Mouse (Mus musculus): ENCODE results near the gene H2al1g. TPM values are rescaled to one million over a fixed set of nuclear protein-coding genes. Genes with fewer than 3 reads are reported as not detected.
"Not testable (repeated sequence)": the region's sequence is repeated elsewhere in the genome, so short reads cannot be mapped to it uniquely, and the experiment has no call there.

The H2al1g gene
- polyA plus RNA-seq, 1 experiment from 2014 or later, result not detected

DNA sequence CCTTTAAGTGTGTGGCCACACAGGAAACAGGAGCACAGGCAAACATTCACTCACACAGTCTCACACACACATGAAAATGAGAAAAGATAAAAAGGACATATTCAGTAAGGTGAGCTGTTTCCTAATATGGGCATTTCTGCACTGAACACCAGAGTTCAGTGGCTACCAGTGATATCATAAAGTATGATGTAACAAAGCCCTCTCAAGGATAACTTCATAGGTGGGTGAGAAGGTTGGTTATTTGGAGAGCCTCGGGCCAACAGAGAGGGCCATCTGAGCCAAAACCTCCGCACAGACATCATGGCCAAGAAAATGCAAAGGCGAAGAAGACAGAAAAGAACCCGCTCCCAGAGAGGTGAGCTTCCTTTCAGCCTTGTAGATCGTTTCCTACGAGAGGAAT is 3.2 kb upstream of the H2al1g start, which contains the start of gene H2al1f:
Gene H2al1f (plus strand): TSS at position 301 of the 400 bp plus-strand sequence.
- not testable (repeated sequence) for H3K27me3 ChIP-seq; H3K4me2 ChIP-seq; H3K9me3 ChIP-seq (replicated peaks); H3K27ac ChIP-seq; H3K36me3 ChIP-seq; ATAC-seq (replicated peaks; ENCODE audit: insufficient number of reproducible peaks, insufficient read depth, low FRiP score, low read depth); H3K4me3 ChIP-seq; H3K9ac ChIP-seq; H3K4me1 ChIP-seq (replicated peaks)
- WGBS, result no CpG with 5 or more reads among the region's 6 CpGs

DNA sequence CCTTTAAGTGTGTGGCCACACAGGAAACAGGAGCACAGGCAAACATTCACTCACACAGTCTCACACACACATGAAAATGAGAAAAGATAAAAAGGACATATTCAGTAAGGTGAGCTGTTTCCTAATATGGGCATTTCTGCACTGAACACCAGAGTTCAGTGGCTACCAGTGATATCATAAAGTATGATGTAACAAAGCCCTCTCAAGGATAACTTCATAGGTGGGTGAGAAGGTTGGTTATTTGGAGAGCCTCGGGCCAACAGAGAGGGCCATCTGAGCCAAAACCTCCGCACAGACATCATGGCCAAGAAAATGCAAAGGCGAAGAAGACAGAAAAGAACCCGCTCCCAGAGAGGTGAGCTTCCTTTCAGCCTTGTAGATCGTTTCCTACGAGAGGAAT is 3.1 kb downstream of the H2al1g start, which contains the start of gene H2al1h:
Gene H2al1h (plus strand): TSS at position 301 of the 400 bp plus-strand sequence.
- H3K27me3 ChIP-seq; H3K36me3 ChIP-seq; H3K4me1 ChIP-seq (replicated peaks); H3K4me2 ChIP-seq; ATAC-seq (replicated peaks; ENCODE audit: insufficient number of reproducible peaks, insufficient read depth, low FRiP score, low read depth); H3K9ac ChIP-seq; H3K4me3 ChIP-seq; H3K27ac ChIP-seq; H3K9me3 ChIP-seq (replicated peaks): not testable (repeated sequence)
- no CpG with 5 or more reads among the region's 6 CpGs for WGBS

DNA sequence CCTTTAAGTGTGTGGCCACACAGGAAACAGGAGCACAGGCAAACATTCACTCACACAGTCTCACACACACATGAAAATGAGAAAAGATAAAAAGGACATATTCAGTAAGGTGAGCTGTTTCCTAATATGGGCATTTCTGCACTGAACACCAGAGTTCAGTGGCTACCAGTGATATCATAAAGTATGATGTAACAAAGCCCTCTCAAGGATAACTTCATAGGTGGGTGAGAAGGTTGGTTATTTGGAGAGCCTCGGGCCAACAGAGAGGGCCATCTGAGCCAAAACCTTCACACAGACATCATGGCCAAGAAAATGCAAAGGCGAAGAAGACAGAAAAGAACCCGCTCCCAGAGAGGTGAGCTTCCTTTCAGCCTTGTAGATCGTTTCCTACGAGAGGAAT is 6.3 kb downstream of the H2al1g start, which contains the start of gene H2al1i:
Gene H2al1i (plus strand): TSS at position 301 of the 400 bp plus-strand sequence.
- H3K4me3 ChIP-seq; H3K27me3 ChIP-seq; H3K27ac ChIP-seq; H3K4me2 ChIP-seq; H3K9me3 ChIP-seq (replicated peaks); H3K4me1 ChIP-seq (replicated peaks); H3K36me3 ChIP-seq; H3K9ac ChIP-seq; ATAC-seq (replicated peaks; ENCODE audit: insufficient number of reproducible peaks, insufficient read depth, low FRiP score, low read depth): not testable (repeated sequence)
- 82% methylated on average over 2 of the region's 5 CpGs for WGBS

DNA sequence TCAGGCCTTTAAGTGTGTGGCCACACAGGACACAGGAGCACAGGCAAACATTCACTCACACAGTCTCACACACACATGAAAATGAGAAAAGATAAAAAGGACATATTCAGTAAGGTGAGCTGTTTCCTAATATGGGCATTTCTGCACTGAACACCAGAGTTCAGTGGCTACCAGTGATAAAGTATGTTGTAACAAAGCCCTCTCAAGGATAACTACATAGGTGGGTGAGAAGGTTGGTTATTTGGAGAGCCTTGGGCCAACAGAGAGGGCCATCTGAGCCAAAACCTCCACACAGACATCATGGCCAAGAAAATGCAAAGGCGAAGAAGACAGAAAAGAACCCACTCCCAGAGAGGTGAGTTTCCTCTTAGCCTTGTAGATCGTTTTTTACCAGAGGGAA is 9.5 kb downstream of the H2al1g start, which contains the start of gene H2al1j:
Gene H2al1j (plus strand): TSS at position 301 of the 400 bp plus-strand sequence.
- H3K27ac ChIP-seq; H3K27me3 ChIP-seq; H3K9me3 ChIP-seq (replicated peaks); ATAC-seq (replicated peaks; ENCODE audit: insufficient number of reproducible peaks, insufficient read depth, low FRiP score, low read depth); H3K4me2 ChIP-seq; H3K9ac ChIP-seq; H3K4me3 ChIP-seq; H3K36me3 ChIP-seq; H3K4me1 ChIP-seq (replicated peaks): not testable (repeated sequence)
- 79% methylated on average over 2 of the region's 2 CpGs for WGBS

DNA sequence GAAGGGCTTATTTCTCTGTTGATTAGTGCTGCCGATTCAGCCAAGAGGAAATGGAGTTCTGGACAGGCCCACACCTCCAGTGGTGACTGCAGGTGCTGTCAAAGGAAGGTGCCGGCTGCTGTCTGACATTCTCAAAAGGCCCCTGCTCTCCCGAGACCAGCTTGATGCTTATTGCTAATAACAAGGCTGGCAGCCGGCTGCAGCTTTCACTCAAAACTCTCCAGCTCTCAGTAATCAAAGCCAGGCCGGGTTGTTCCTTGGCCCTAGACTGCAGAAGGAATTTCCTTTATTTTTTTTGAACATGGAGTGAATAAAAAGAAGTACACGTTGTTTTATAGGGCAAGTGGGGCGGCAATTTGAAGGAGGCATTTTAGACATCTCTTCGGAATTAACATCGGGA is 27.7 kb downstream of the H2al1g start:
- Histone ChIP-seq H3K36me3 (no peaks in the 10 kb centered on the region), H3K9ac (no peak overlapping the region), H3K9me3 (replicated peaks) (no peaks in the 10 kb centered on the region), H3K4me2 (no peak overlapping the region), H3K27me3 (no peaks in the 10 kb centered on the region), H3K4me3 (no peak overlapping the region), H3K4me1 (replicated peaks) (no peaks in the 10 kb centered on the region), H3K27ac (no peak overlapping the region)
- no peak for ATAC-seq (replicated peaks; ENCODE audit: insufficient number of reproducible peaks, insufficient read depth, low FRiP score, low read depth)
- WGBS, result 56% methylated on average over 9 of the region's 9 CpGs

DNA sequence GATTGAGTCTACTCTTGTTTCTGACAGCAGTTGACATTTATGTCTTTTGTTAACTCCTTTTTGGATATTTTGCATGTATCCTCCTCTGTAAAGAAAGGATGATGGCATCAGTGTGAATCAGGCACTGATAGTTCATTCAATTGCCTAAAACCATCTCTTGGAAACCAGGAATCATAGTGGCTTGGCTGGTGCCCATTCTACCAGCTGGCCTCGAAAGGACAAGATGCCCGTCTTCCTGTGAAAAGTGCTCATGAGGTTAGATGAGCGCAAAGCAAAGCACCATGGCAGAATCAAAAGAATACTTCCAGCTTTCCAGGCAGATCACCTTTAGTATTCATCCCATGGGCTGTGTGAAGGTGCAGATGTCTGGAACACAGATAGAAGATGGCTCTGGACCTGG is 28.7 kb downstream of the H2al1g start:
- Histone ChIP-seq H3K4me1 (replicated peaks) (no peaks in the 10 kb centered on the region), H3K36me3 (no peaks in the 10 kb centered on the region), H3K9ac (no peak overlapping the region), H3K27me3 (no peaks in the 10 kb centered on the region), H3K27ac (no peak overlapping the region), H3K4me2 (no peak overlapping the region), H3K9me3 (replicated peaks) (no peaks in the 10 kb centered on the region), H3K4me3 (no peak overlapping the region)
- ATAC-seq (replicated peaks; ENCODE audit: insufficient number of reproducible peaks, insufficient read depth, low FRiP score, low read depth), result no peak
- 81% methylated on average over 3 of the region's 3 CpGs for WGBS

DNA sequence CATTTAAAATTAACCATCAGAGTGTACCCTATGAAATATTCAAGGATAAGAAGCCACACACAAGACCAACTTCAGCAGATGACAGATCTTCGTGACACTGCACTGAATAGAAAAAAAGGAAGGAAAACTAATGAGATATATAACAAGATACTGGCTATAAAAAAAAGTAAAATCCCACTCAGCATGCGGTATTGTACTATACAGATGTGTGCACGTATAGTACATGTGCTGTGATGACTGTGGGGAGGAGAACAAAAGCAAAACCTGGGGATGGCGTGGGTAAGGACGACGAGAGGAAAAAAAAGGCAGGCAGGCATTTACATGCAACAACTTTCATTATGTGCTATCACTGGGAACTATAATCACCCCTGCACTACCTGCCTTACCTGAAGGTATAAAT is 42.8 kb downstream of the H2al1g start:
- Histone ChIP-seq H3K4me2 (no peak overlapping the region), H3K27ac (no peak overlapping the region), H3K4me1 (replicated peaks) (no peaks in the 10 kb centered on the region), H3K9me3 (replicated peaks) (no peaks in the 10 kb centered on the region), H3K36me3 (no peaks in the 10 kb centered on the region), H3K4me3 (no peak overlapping the region), H3K27me3 (peaks cover 7% of the 10 kb centered on the region), H3K9ac (no peak overlapping the region)
- 73% methylated on average over 6 of the region's 6 CpGs for WGBS
- ATAC-seq (replicated peaks; ENCODE audit: insufficient number of reproducible peaks, insufficient read depth, low FRiP score, low read depth), result no peak

DNA sequence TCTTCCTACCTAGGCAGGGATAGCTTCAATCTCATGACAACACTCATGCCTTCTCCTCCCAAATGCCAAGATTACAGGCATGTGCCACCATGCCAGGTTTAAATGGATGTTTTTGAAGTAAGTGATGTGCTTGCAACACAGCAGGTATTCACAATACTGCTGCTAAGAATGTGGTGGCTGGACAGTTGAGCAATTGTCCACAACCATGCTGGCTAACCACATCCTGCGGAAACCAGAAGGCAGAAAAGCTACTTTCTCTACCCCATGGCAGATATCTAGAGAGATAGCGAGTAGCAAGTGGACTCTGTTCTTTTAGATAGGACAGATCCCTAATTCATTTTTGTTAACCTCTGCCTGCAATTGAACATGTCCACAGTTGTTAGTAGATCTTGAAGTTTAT is 43.2 kb downstream of the H2al1g start:
- Histone ChIP-seq H3K9me3 (replicated peaks) (no peaks in the 10 kb centered on the region), H3K36me3 (no peaks in the 10 kb centered on the region), H3K27me3 (peaks cover 11% of the 10 kb centered on the region), H3K9ac (no peak overlapping the region), H3K4me1 (replicated peaks) (no peaks in the 10 kb centered on the region), H3K4me2 (no peak overlapping the region), H3K4me3 (no peak overlapping the region), H3K27ac (no peak overlapping the region)
- 74% methylated on average over 2 of the region's 2 CpGs for WGBS
- no peak for ATAC-seq (replicated peaks; ENCODE audit: insufficient number of reproducible peaks, insufficient read depth, low FRiP score, low read depth)

DNA sequence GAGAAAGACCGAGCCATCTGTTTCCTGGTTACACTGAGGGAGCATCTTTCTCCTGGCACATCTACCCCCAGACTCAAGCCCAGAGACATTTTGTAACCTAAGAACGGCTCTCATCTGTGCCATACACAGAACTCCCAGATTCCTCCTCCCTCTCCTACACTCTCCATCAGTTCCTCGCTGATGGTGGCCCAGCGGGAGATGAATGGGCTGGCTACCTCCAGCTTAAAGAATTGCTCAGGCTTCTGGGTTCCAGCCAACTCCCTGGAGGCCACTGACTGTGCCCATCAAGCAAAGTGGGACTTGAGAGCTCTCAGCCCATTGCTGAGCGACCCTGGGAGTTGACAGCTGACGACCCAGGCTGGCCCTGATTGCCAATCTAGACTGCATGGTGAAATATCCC is 45.8 kb downstream of the H2al1g start:
- Histone ChIP-seq H3K4me2 (no peak overlapping the region), H3K27ac (no peak overlapping the region), H3K4me3 (no peak overlapping the region), H3K36me3 (no peaks in the 10 kb centered on the region), H3K27me3 (peaks cover 13% of the 10 kb centered on the region), H3K9ac (no peak overlapping the region), H3K9me3 (replicated peaks) (no peaks in the 10 kb centered on the region), H3K4me1 (replicated peaks) (no peaks in the 10 kb centered on the region)
- no peak for ATAC-seq (replicated peaks; ENCODE audit: insufficient number of reproducible peaks, insufficient read depth, low FRiP score, low read depth)
- 49% methylated on average over 6 of the region's 6 CpGs for WGBS

DNA sequence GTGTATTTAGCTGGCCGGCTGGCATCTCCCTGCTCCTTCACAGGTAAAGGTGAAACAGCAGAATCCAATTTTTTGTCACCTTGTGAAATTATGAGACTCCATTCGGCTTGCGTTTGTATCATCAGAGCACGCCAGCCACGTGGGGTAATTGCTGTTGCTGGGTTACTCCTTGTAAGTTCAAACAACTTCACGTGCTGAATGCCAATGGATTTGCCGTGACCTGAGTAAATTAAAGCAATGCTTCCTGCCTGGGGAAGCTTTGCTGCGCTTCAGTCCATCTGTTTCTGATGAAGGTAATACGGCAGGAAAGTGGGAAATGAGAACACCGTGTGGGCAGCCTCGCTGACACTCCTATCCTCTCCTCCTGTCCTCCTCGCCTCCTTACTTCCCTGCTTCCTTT is 47.1 kb downstream of the H2al1g start:
- no peak for ATAC-seq (replicated peaks; ENCODE audit: insufficient number of reproducible peaks, insufficient read depth, low FRiP score, low read depth)
- H3K27ac ChIP-seq, result no peak overlapping the region
- no peaks in the 10 kb centered on the region for H3K4me1 ChIP-seq (replicated peaks)
- peaks cover 6% of the 10 kb centered on the region; the same call in 1 of the 2 replicates for H3K27me3 ChIP-seq
- no peaks in the 10 kb centered on the region for H3K36me3 ChIP-seq
- no peak overlapping the region for H3K9ac ChIP-seq
- WGBS, result 74% methylated on average over 12 of the region's 12 CpGs
- no peak overlapping the region for H3K4me2 ChIP-seq
- H3K4me3 ChIP-seq, result no peak overlapping the region
- no peaks in the 10 kb centered on the region for H3K9me3 ChIP-seq (replicated peaks)
